Mouse (Mus musculus): ENCODE measurements around the gene Basp1. TPM values are rescaled to one million over a fixed set of nuclear protein-coding genes. Genes with fewer than 3 reads are reported as not detected.

Basp1 gene
- total RNA-seq, 2 experiments from 2014 or later: 1,424 to 1,444 TPM

Other genes with a start within 250 kb of the Basp1 start
- 10 to 100 TPM; 40.6 to 45.5 TPM for gene Myo10, start 208.8 kb upstream of the Basp1 start, total RNA-seq (2021)